Mouse (Mus musculus) thymus, postnatal 25 days (tissue): ENCODE measurements at regions not wholly inside any gene's neighbourhood (a gene's known extent, or its start where the extent isn't known, plus 50 kb on each side); places are given as distances from the start of the nearest gene placed in this dataset.

Experiments used
- DNase-seq: peaks from one replicate; pipeline ENCODE4 v3.0.0; 2022

- no peak for DNase-seq
These were observed 58.5 kb upstream of the Klf6 start for GRCm38 (mm10) chr13:5802826-5803225.

DNA sequence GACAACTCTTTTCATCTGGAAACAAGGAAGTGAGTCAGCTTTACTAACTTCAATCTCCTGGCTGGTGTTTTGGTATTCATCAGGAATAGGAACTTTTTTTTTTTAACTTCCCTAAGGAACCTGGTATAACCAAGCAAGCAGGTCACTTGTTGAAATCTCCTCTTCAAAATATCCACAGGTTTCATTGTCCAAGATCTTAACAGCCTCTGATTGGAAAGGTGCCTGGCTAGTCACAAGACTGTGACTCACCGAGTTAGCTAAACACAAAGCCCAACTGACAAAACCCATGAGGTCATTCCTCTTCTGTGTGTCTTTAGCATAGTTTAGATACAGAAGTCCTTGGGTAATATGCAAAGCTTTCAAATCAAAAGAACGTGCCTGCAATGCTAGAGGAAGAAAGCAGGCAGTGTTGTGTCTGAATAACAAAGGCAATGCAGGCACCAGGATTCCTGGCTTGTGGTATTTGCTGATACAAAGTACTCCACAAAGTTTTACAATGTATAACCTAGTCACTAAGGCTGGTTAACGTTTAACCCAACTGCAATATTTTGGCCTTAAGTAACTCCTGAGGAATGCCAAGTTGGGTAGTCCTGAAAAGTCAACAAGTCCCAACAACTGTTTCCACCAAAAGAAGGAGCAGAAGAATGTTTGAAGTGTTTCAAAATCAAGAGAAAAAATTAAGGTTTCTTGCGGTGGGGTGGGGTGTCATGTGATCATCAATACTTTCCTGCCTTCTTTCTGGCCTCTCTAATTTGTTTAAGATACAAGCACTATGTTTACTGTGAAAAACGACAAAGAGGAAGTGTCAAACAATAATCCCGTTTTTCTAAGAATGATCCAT is 57.5 kb upstream of the Klf6 start:
- no peak for DNase-seq

- DNase-seq: no peak
These were observed 56.8 kb upstream of the Klf6 start for GRCm38 (mm10) chr13:5804381-5804941.

DNA sequence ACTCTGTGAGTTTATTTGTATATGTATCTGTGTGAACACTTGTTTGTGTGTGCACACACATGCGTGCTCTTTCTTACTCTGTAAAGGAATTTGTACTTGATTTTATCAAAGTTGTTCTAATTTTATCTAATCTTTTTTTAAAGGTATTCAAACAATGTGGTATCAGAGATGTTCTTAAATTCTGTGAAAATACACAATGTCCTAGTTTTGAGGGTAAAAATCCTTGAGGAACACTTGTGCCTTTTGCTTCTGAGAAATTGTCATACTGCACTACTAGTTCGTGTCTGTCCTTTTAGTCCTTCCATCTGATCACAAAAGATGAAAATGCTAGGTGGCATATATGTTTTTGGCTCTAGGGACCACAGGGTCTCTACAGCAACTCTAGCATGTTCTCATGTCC is 52.9 kb upstream of the Klf6 start:
- no peak for DNase-seq
